Mouse (Mus musculus) thymus, postnatal 25 days (tissue): Measurements from ENCODE around the gene Gm14305.
A peak's percentile ranks its signal among the peaks of the same experiment; 100 is the strongest.
"Not testable (repeated sequence)": the region's sequence is repeated elsewhere in the genome, so short reads cannot be mapped to it uniquely, and the experiment has no call there.

Experiments
- DNase-seq: peaks from one replicate; pipeline ENCODE4 v3.0.0; 2022

Gm14305 gene

DNA sequence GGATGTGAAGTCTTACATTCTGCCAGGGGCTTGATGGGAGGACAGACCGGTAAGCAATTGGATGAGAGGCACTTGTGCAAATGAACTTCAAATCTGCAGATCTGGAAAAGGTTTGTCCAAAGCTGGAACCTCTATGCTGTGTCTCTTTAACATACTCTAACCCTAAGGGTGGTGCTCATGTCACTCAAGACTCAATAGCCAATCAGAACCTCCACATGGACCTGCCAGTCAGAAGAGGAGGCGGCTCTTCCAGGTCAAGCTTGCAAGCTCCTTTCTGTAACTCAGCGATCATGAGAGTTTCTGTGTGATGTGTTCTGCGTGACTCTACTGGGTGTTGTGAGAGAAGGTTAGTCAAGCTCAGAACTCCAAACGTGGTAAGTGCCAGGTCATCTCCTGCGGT is at the start of gene Gm14305:
Gene Gm14305, plus strand, starts transcription at position 278 of the 400 bp plus-strand sequence.
- DNase-seq, result peak; percentile 20

GRCm38 (mm10) chr2:176670222-176670621 is 37.9 kb upstream of the Gm14305 start, which contains the start of gene Zfp973:
Gene Zfp973, plus strand, starts transcription at chr2:176670522.
- not testable (repeated sequence) for DNase-seq
